Mouse (Mus musculus): Measurements from ENCODE around the gene Idi1. TPM values are rescaled to one million over a fixed set of nuclear protein-coding genes. Genes with fewer than 3 reads are reported as not detected.
"Not testable (repeated sequence)": the region's sequence is repeated elsewhere in the genome, so short reads cannot be mapped to it uniquely, and the experiment has no call there.

Idi1 gene
- polyA plus RNA-seq, 1 experiment from 2014 or later: 83.4 TPM

- Histone ChIP-seq H3K36me3 (peaks cover 15% of the 10 kb centered on the region; the same call in 1 of the 2 replicates), H3K9me3 (no peaks in the 10 kb centered on the region), H3K4me1 (no peaks in the 10 kb centered on the region), H3K27ac (no peak overlapping the region), H3K4me3 (no peak overlapping the region), H3K4me2 (replicated peaks) (no peak overlapping the region), H3K27me3 (no peaks in the 10 kb centered on the region), H3K9ac (no peak overlapping the region)
- 93% methylated on average over 9 of the region's 9 CpGs for WGBS
- no peak for ATAC-seq (ENCODE audit: insufficient number of reproducible peaks, insufficient read depth, low FRiP score, low TSS enrichment)
Observed at GRCm38 (mm10) chr13:8860861-8861260, 24.4 kb upstream of the Idi1 start.

DNA sequence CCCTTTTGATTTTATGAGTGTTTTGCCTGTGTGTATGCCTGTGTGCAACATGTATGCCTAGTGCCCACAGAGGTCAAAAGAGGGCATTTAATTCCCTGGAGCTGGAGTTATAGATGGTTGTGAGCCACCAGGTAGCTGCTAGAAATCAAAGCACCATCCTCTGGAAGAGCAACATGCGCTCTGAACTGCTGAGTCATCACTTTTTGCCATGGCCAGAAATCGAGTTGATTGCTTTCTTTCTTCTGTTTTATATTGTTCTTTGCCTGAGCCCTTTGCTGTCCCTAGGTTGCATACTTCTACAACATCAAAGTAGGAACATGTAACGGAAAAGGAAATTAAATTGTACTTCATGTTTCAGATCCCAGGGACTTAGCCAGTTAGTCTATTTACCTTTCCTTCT is 20.3 kb upstream of the Idi1 start:
- no peak overlapping the region for H3K4me3 ChIP-seq
- H3K9ac ChIP-seq: no peak overlapping the region
- no peaks in the 10 kb centered on the region for H3K27me3 ChIP-seq
- H3K9me3 ChIP-seq: no peaks in the 10 kb centered on the region
- no peak overlapping the region for H3K27ac ChIP-seq
- no peak for ATAC-seq (ENCODE audit: insufficient number of reproducible peaks, insufficient read depth, low FRiP score, low TSS enrichment)
- H3K4me2 ChIP-seq (replicated peaks): no peak overlapping the region
- peaks cover 12% of the 10 kb centered on the region; the same call in 1 of the 2 replicates for H3K36me3 ChIP-seq
- WGBS: 90% methylated on average over 3 of the region's 3 CpGs
- peaks cover 7% of the 10 kb centered on the region for H3K4me1 ChIP-seq

GRCm38 (mm10) chr13:8866612-8867011 is 18.7 kb upstream of the Idi1 start:
- no peak overlapping the region for H3K9ac ChIP-seq
- ATAC-seq (ENCODE audit: insufficient number of reproducible peaks, insufficient read depth, low FRiP score, low TSS enrichment): no peak
- H3K27me3 ChIP-seq: no peaks in the 10 kb centered on the region
- H3K4me3 ChIP-seq: no peak overlapping the region
- no peaks in the 10 kb centered on the region for H3K9me3 ChIP-seq
- H3K4me1 ChIP-seq: peaks cover 7% of the 10 kb centered on the region
- 91% methylated on average over 7 of the region's 7 CpGs for WGBS
- no peak overlapping the region for H3K4me2 ChIP-seq (replicated peaks)
- H3K27ac ChIP-seq: no peak overlapping the region
- H3K36me3 ChIP-seq: 0 out of 2 replicates have a peak, but pooled peaks cover 6% of the 10 kb centered on the region

DNA sequence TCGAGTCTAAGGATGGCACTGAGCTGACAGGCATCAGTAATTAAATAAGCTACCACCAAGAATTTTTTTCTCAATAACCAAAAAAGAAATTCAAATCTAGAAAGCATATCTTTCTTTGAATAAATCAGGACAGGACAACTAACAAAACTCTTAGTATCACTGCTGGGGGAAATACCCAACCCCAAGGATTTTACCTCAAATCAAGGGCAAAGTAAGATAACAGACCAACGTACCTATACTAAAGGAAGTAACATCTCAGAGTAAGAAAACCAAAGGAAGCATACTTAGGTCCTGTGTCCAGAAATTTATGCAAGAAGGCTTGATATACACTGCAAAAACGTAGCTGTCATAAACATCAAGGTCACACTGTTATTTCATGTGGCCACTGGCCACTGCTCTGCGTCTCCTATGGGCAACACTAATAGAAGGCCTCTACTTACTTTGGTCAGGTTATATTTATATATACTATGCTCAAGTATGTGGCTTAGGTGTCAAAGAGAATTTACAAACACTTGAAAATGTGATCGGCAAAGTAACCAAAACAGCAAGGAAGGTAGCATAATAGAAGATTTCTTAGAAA is 15.6 kb upstream of the Idi1 start:
- Histone ChIP-seq H3K27ac (no peak overlapping the region), H3K9ac (peak overlapping the region; percentile 81), H3K36me3 (0 out of 2 replicates have a peak, but pooled peaks cover 6% of the 10 kb centered on the region), H3K4me2 (replicated peaks) (peak overlapping the region; percentile 59), H3K4me1 (peaks cover 7% of the 10 kb centered on the region), H3K9me3 (no peaks in the 10 kb centered on the region), H3K27me3 (no peaks in the 10 kb centered on the region), H3K4me3 (peak overlapping the region; percentile 87)
- no peak for ATAC-seq (ENCODE audit: insufficient number of reproducible peaks, insufficient read depth, low FRiP score, low TSS enrichment)
- 77% methylated on average over 5 of the region's 5 CpGs for WGBS

- peaks cover 7% of the 10 kb centered on the region for H3K4me1 ChIP-seq
- ATAC-seq (ENCODE audit: insufficient number of reproducible peaks, insufficient read depth, low FRiP score, low TSS enrichment): no peak
- H3K4me2 ChIP-seq (replicated peaks): peak overlapping the region; percentile 59
- H3K36me3 ChIP-seq: 0 out of 2 replicates have a peak, but pooled peaks cover 6% of the 10 kb centered on the region
- peak overlapping the region; percentile 87 for H3K4me3 ChIP-seq
- 5% methylated on average over 9 of the region's 9 CpGs for WGBS
- peak overlapping the region; percentile 81 for H3K9ac ChIP-seq
- peak overlapping the region; percentile 95 for H3K27ac ChIP-seq
- H3K9me3 ChIP-seq: no peaks in the 10 kb centered on the region
- H3K27me3 ChIP-seq: no peaks in the 10 kb centered on the region
Observed at GRCm38 (mm10) chr13:8870160-8870509, 15.2 kb upstream of the Idi1 start.

- no peaks in the 10 kb centered on the region for H3K27me3 ChIP-seq
- ATAC-seq (ENCODE audit: insufficient number of reproducible peaks, insufficient read depth, low FRiP score, low TSS enrichment): peak; percentile 94
Observed at GRCm38 (mm10) chr13:8870510-8871313, 14.6 kb upstream of the Idi1 start.

GRCm38 (mm10) chr13:8871314-8871962 is 13.9 kb upstream of the Idi1 start, which contains the start of gene Wdr37:
Gene Wdr37, minus strand, starts transcription at chr13:8871909.
- H3K4me3 ChIP-seq: peak within 1 kb of the TSS; percentile 87
- under 1% methylated on average over 18 of the region's 18 CpGs for WGBS
- peak within 1 kb of the TSS; percentile 59 for H3K4me2 ChIP-seq (replicated peaks)
- peak within 1 kb of the TSS; percentile 95 for H3K27ac ChIP-seq
- no peaks in the 10 kb centered on the region for H3K9me3 ChIP-seq
- peak; percentile 71; the same call in 1 of the 2 replicates for ATAC-seq (ENCODE audit: insufficient number of reproducible peaks, insufficient read depth, low FRiP score, low TSS enrichment)
- peaks cover 7% of the 10 kb centered on the region for H3K4me1 ChIP-seq
- no peaks in the 10 kb centered on the region for H3K27me3 ChIP-seq
- 0 out of 2 replicates have a peak, but pooled peaks cover 5% of the 10 kb centered on the region for H3K36me3 ChIP-seq
- peak within 1 kb of the TSS; percentile 81 for H3K9ac ChIP-seq

More at GRCm38 (mm10) chr13:8870510-8871313, 14.6 kb upstream of the Idi1 start:
- Histone ChIP-seq H3K27ac (peak overlapping the region; percentile 95), H3K36me3 (0 out of 2 replicates have a peak, but pooled peaks cover 6% of the 10 kb centered on the region), H3K4me1 (peaks cover 7% of the 10 kb centered on the region), H3K9ac (peak overlapping the region; percentile 81), H3K4me2 (replicated peaks) (peak overlapping the region; percentile 59), H3K4me3 (peak overlapping the region; percentile 87), H3K9me3 (no peaks in the 10 kb centered on the region)
- under 1% methylated on average over 57 of the region's 57 CpGs for WGBS

GRCm38 (mm10) chr13:8873776-8874175 is 11.5 kb upstream of the Idi1 start:
- Histone ChIP-seq H3K27ac (no peak overlapping the region), H3K36me3 (no peaks in the 10 kb centered on the region), H3K4me2 (replicated peaks) (no peak overlapping the region), H3K4me1 (peaks cover 7% of the 10 kb centered on the region), H3K27me3 (no peaks in the 10 kb centered on the region), H3K9me3 (no peaks in the 10 kb centered on the region), H3K9ac (no peak overlapping the region), H3K4me3 (no peak overlapping the region)
- ATAC-seq (ENCODE audit: insufficient number of reproducible peaks, insufficient read depth, low FRiP score, low TSS enrichment): no peak
- 94% methylated on average over 1 of the region's 1 CpGs for WGBS

DNA sequence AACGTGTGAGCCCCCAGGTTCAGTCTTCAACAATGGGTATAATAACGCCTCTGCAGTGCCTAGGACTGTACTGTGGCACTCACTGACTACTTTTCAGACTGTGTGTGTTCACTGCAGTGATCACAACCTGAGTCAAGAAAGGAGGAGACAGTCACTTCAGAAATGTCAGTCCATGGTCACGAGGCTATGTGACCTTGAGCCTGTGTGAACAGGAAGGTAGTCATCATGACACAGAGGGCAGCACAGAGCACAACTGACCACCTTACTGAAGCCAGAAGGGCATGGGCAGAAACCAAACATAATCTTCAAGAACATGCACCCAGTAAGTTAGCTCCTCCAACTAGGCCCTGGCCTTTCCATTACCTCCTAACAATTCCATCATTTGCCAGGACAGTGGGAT is 3.7 kb upstream of the Idi1 start:
- Histone ChIP-seq H3K36me3 (no peaks in the 10 kb centered on the region), H3K9ac (no peak overlapping the region), H3K4me1 (0 out of 2 replicates have a peak, but pooled peaks cover 3% of the 10 kb centered on the region), H3K9me3 (no peaks in the 10 kb centered on the region), H3K27me3 (no peaks in the 10 kb centered on the region), H3K27ac (no peak overlapping the region), H3K4me2 (replicated peaks) (no peak overlapping the region), H3K4me3 (no peak overlapping the region)
- WGBS: 60% methylated on average over 3 of the region's 3 CpGs
- ATAC-seq (ENCODE audit: insufficient number of reproducible peaks, insufficient read depth, low FRiP score, low TSS enrichment): no peak

DNA sequence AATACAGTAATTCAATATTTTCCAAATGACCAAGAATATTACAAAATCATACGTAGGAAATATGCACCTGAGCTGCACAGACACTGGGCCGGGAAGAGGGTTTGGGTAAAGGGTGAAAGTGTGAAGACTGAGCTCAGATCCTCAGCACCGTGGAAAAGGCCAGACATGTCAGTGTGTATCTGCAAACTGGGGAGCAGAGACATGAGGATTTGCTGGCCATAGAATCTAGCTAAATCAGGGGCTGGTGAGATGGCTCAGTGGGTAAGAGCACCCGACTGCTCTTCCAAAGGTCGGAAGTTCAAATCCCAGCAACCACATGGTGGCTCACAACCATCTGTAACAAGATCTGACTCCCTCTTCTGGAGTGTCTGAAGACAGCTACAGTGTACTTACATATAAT is 1.4 kb upstream of the Idi1 start:
- not testable (repeated sequence) for H3K4me1 ChIP-seq; H3K4me2 ChIP-seq (replicated peaks); H3K4me3 ChIP-seq; H3K27ac ChIP-seq; H3K9me3 ChIP-seq; H3K27me3 ChIP-seq; H3K9ac ChIP-seq; ATAC-seq (ENCODE audit: insufficient number of reproducible peaks, insufficient read depth, low FRiP score, low TSS enrichment); H3K36me3 ChIP-seq
- WGBS: 79% methylated on average over 5 of the region's 5 CpGs

DNA sequence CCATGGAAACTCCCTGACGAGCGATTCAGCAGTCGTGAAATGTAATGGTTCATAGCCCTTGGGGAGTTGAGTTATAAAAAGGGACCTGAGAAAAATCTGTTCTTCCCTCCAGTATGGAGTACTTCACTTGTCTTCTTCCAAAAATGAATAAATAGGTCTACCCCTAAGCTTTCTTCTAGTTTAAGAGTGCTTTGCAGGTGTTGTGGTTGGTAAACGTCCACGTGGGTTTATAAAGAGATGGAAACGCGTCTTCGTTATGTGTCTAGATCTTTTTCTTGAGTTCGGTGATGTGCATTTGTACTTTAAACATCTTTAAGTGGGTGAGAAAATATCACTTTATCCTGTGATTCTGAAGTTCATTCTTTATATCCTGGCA is 872 bp downstream of the Idi1 start:
- Histone ChIP-seq H3K9ac (peak overlapping the region; percentile 62), H3K27me3 (no peaks in the 10 kb centered on the region), H3K4me1 (peaks cover 8% of the 10 kb centered on the region; the same call in 1 of the 2 replicates), H3K4me3 (peak overlapping the region; percentile 73), H3K27ac (peak overlapping the region; percentile 91; the same call in 1 of the 2 replicates), H3K9me3 (no peaks in the 10 kb centered on the region), H3K36me3 (peaks cover 13% of the 10 kb centered on the region), H3K4me2 (replicated peaks) (peak overlapping the region; percentile 64)
- WGBS: 4% methylated on average over 9 of the region's 9 CpGs
- no peak for ATAC-seq (ENCODE audit: insufficient number of reproducible peaks, insufficient read depth, low FRiP score, low TSS enrichment)
